Mouse (Mus musculus): Measurements from ENCODE around the gene Bcas1. TPM values are rescaled to one million over a fixed set of nuclear protein-coding genes. Genes with fewer than 3 reads are reported as not detected.

Gene Bcas1
- polyA plus RNA-seq (2014; fragmentation: Nextera tagmentation; extraction: Ambion mirVana) = 0.65 and 1.4 TPM in 2 replicates

GRCm38 (mm10) chr2:170427704-170428103 is at the start of gene Bcas1:
TSS of gene Bcas1 (minus strand) at chr2:170427845.
- H3K4me1 ChIP-seq (ENCODE audit: insufficient read depth) = no peaks in the 10 kb centered on the region
- no peak for TF ChIP-seq CTCF (IDR thresholded peaks at IDR 0.05; ENCODE audit: low read depth)
- 55% methylated on average over 8 of the region's 8 CpGs for WGBS
- no peak within 1 kb of the TSS for H3K4me3 ChIP-seq (ENCODE audit: low read depth, low read length)
- H3K27ac ChIP-seq (ENCODE audit: low read depth) = no peak within 1 kb of the TSS
- DNase-seq (no peak), ATAC-seq (ENCODE audit: insufficient read depth) (no peak; the same call in 1 of the 2 replicates)
- H3K9ac ChIP-seq = no peak within 1 kb of the TSS
- H3K9me3 ChIP-seq (ENCODE audit: low read depth, low read length) = no peaks in the 10 kb centered on the region
- no peaks in the 10 kb centered on the region for H3K36me3 ChIP-seq (ENCODE audit: insufficient read depth)
- H3K27me3 ChIP-seq (ENCODE audit: insufficient read depth, low read length) = no peaks in the 10 kb centered on the region
- H3K4me2 ChIP-seq = no peak within 1 kb of the TSS

- TF ChIP-seq CTCF (IDR thresholded peaks at IDR 0.05; ENCODE audit: low read depth) = no peak
- ATAC-seq (ENCODE audit: insufficient read depth) (no peak), DNase-seq (peak; percentile 8)
- H3K36me3 ChIP-seq (ENCODE audit: insufficient read depth) = no peaks in the 10 kb centered on the region
- no peaks in the 10 kb centered on the region for H3K9me3 ChIP-seq (ENCODE audit: low read depth, low read length)
- H3K27ac ChIP-seq (ENCODE audit: low read depth) = no peak overlapping the region
- H3K27me3 ChIP-seq (ENCODE audit: insufficient read depth, low read length) = no peaks in the 10 kb centered on the region
- WGBS = 17% methylated on average over 8 of the region's 8 CpGs
- H3K4me3 ChIP-seq (ENCODE audit: low read depth, low read length) = no peak overlapping the region
- peaks cover 3% of the 10 kb centered on the region; the same call in 1 of the 2 replicates for H3K4me1 ChIP-seq (ENCODE audit: insufficient read depth)
- no peak overlapping the region for H3K4me2 ChIP-seq
- no peak overlapping the region for H3K9ac ChIP-seq
These were observed 49.0 kb upstream of the Bcas1 start for GRCm38 (mm10) chr2:170476643-170477042.

GRCm38 (mm10) chr2:170476215-170476614 is 48.6 kb upstream of the Bcas1 start:
- no peaks in the 10 kb centered on the region for H3K27me3 ChIP-seq (ENCODE audit: insufficient read depth, low read length)
- WGBS = 62% methylated on average over 11 of the region's 11 CpGs
- H3K9me3 ChIP-seq (ENCODE audit: low read depth, low read length) = no peaks in the 10 kb centered on the region
- H3K4me3 ChIP-seq (ENCODE audit: low read depth, low read length) = no peak overlapping the region
- TF ChIP-seq CTCF (IDR thresholded peaks at IDR 0.05; ENCODE audit: low read depth) = peak; percentile 51
- no peak overlapping the region for H3K27ac ChIP-seq (ENCODE audit: low read depth)
- ATAC-seq (ENCODE audit: insufficient read depth) = no peak
- peaks cover 3% of the 10 kb centered on the region; the same call in 1 of the 2 replicates for H3K4me1 ChIP-seq (ENCODE audit: insufficient read depth)
- no peak overlapping the region for H3K9ac ChIP-seq
- H3K4me2 ChIP-seq = no peak overlapping the region
- DNase-seq = peak; percentile 33
- H3K36me3 ChIP-seq (ENCODE audit: insufficient read depth) = no peaks in the 10 kb centered on the region

GRCm38 (mm10) chr2:170475164-170475563 is 47.5 kb upstream of the Bcas1 start:
- H3K36me3 ChIP-seq (ENCODE audit: insufficient read depth) = no peaks in the 10 kb centered on the region
- H3K9me3 ChIP-seq (ENCODE audit: low read depth, low read length) = no peaks in the 10 kb centered on the region
- peaks cover 3% of the 10 kb centered on the region; the same call in 1 of the 2 replicates for H3K4me1 ChIP-seq (ENCODE audit: insufficient read depth)
- no peak for ATAC-seq (ENCODE audit: insufficient read depth)
- no peak overlapping the region for H3K27ac ChIP-seq (ENCODE audit: low read depth)
- no peaks in the 10 kb centered on the region for H3K27me3 ChIP-seq (ENCODE audit: insufficient read depth, low read length)
- H3K9ac ChIP-seq = no peak overlapping the region
- H3K4me3 ChIP-seq (ENCODE audit: low read depth, low read length) = no peak overlapping the region
- no peak for TF ChIP-seq CTCF (IDR thresholded peaks at IDR 0.05; ENCODE audit: low read depth)
- 75% methylated on average over 3 of the region's 3 CpGs for WGBS
- DNase-seq = no peak
- no peak overlapping the region for H3K4me2 ChIP-seq

GRCm38 (mm10) chr2:170474125-170474524 is 46.5 kb upstream of the Bcas1 start:
- Histone ChIP-seq H3K4me1 (ENCODE audit: insufficient read depth) (peaks cover 3% of the 10 kb centered on the region; the same call in 1 of the 2 replicates), H3K9ac (no peak overlapping the region), H3K4me2 (no peak overlapping the region), H3K27me3 (ENCODE audit: insufficient read depth, low read length) (no peaks in the 10 kb centered on the region), H3K4me3 (ENCODE audit: low read depth, low read length) (no peak overlapping the region), H3K36me3 (ENCODE audit: insufficient read depth) (no peaks in the 10 kb centered on the region), H3K27ac (ENCODE audit: low read depth) (no peak overlapping the region), H3K9me3 (ENCODE audit: low read depth, low read length) (no peaks in the 10 kb centered on the region)
- no peak for TF ChIP-seq CTCF (IDR thresholded peaks at IDR 0.05; ENCODE audit: low read depth)
- WGBS = 86% methylated on average over 5 of the region's 5 CpGs
- DNase-seq = no peak
- no peak for ATAC-seq (ENCODE audit: insufficient read depth)

GRCm38 (mm10) chr2:170470591-170470990 is 42.9 kb upstream of the Bcas1 start:
- no peaks in the 10 kb centered on the region for H3K27me3 ChIP-seq (ENCODE audit: insufficient read depth, low read length)
- WGBS = 61% methylated on average over 5 of the region's 5 CpGs
- no peak for TF ChIP-seq CTCF (IDR thresholded peaks at IDR 0.05; ENCODE audit: low read depth)

GRCm38 (mm10) chr2:170469616-170470308 is 42.1 kb upstream of the Bcas1 start:
- Histone ChIP-seq H3K9me3 (ENCODE audit: low read depth, low read length) (no peaks in the 10 kb centered on the region), H3K4me3 (ENCODE audit: low read depth, low read length) (no peak overlapping the region), H3K27me3 (ENCODE audit: insufficient read depth, low read length) (no peaks in the 10 kb centered on the region), H3K4me2 (no peak overlapping the region), H3K27ac (ENCODE audit: low read depth) (no peak overlapping the region), H3K36me3 (ENCODE audit: insufficient read depth) (no peaks in the 10 kb centered on the region), H3K4me1 (ENCODE audit: insufficient read depth) (no peaks in the 10 kb centered on the region), H3K9ac (no peak overlapping the region)
- peak; percentile 68; the same call in 1 of the 2 replicates for ATAC-seq (ENCODE audit: insufficient read depth)
- TF ChIP-seq CTCF (IDR thresholded peaks at IDR 0.05; ENCODE audit: low read depth) = no peak
- 8% methylated on average over 10 of the region's 10 CpGs for WGBS
- DNase-seq = peak; percentile 63

More at GRCm38 (mm10) chr2:170470591-170470990, 42.9 kb upstream of the Bcas1 start:
- ATAC-seq (ENCODE audit: insufficient read depth) (no peak), DNase-seq (peak; percentile 31)
- Histone ChIP-seq H3K4me1 (ENCODE audit: insufficient read depth) (no peaks in the 10 kb centered on the region), H3K36me3 (ENCODE audit: insufficient read depth) (no peaks in the 10 kb centered on the region), H3K4me3 (ENCODE audit: low read depth, low read length) (no peak overlapping the region), H3K9me3 (ENCODE audit: low read depth, low read length) (no peaks in the 10 kb centered on the region), H3K27ac (ENCODE audit: low read depth) (no peak overlapping the region), H3K9ac (no peak overlapping the region), H3K4me2 (no peak overlapping the region)
